Mouse (Mus musculus) limb, embryonic 10.5 days (tissue): Measurements from ENCODE around the gene Lifr. TPM values are rescaled to one million over a fixed set of nuclear protein-coding genes. Genes with fewer than 3 reads are reported as not detected.
A peak's percentile ranks its signal among the peaks of the same experiment; 100 is the strongest.

Experiments used
- DNase-seq: peaks from one replicate; pipeline ENCODE4 v3.0.0-alpha.2; 2017; ENCODE audit warnings: low spot score
- H3K27ac ChIP-seq: fragments of 300-500 bp; sonication (generic); 2 replicates; pipeline ENCODE4 v1.5.1; 2016; ENCODE audit warnings: mild to moderate bottlenecking
- H3K27me3 ChIP-seq: fragments of 300-500 bp; sonication (generic); 2 replicates; pipeline ENCODE4 v1.6.1; 2016; ENCODE audit warnings: low read depth, mild to moderate bottlenecking; ENCODE audit not compliant: poor library complexity, severe bottlenecking
- H3K36me3 ChIP-seq: fragments of 300-500 bp; sonication (generic); 2 replicates; pipeline ENCODE4 v1.6.1; 2016; ENCODE audit warnings: mild to moderate bottlenecking, moderate library complexity
- H3K4me1 ChIP-seq: fragments of 300-500 bp; sonication (generic); 2 replicates; pipeline ENCODE4 v1.6.1; 2016
- H3K4me3 ChIP-seq: fragments of 300-500 bp; sonication (generic); 2 replicates; pipeline ENCODE4 v1.5.1; 2016; ENCODE audit warnings: mild to moderate bottlenecking, moderate library complexity
- H3K9me3 ChIP-seq: fragments of 300-500 bp; sonication (generic); replicated peaks from 2 replicates; pipeline ENCODE4 v1.6.1; 2016; ENCODE audit warnings: mild to moderate bottlenecking
- WGBS: fragments of 180-500 bp; shearing (Covaris S2); methylation state at CpG from one replicate; pipeline ENCODE4 v1.1.7; 2016; 5-methylcytosine and 5-hydroxymethylcytosine counted together
- polyA plus RNA-seq: library from polyadenylated mRNA; unstranded; fragments of >200 nt; fragmentation: Nextera tagmentation; extraction: Ambion mirVana; gene quantifications from 2 replicates; pipeline ENCODE4 v1.2.1, GENCODE M21; 2016

Lifr gene
- polyA plus RNA-seq, 1 experiment from 2014 or later = 12.1 TPM

- H3K27me3 ChIP-seq = no peaks in the 10 kb centered on the region
- H3K36me3 ChIP-seq = peaks cover 3% of the 10 kb centered on the region; the same call in 1 of the 2 replicates
- DNase-seq = no peak
- no peak overlapping the region for H3K4me3 ChIP-seq
- H3K27ac ChIP-seq = no peak overlapping the region
- WGBS = 86% methylated on average over 10 of the region's 10 CpGs
- no peaks in the 10 kb centered on the region for H3K9me3 ChIP-seq
- peaks cover 4% of the 10 kb centered on the region; the same call in 1 of the 2 replicates for H3K4me1 ChIP-seq
Observed at GRCm38 (mm10) chr15:7136912-7137311, 46.5 kb downstream of the Lifr start.

GRCm38 (mm10) chr15:7137607-7138006, 47.2 kb downstream of the Lifr start:
- no peak for DNase-seq
- 84% methylated on average over 12 of the region's 12 CpGs for WGBS
- no peak overlapping the region for H3K27ac ChIP-seq
- no peak overlapping the region for H3K4me3 ChIP-seq
- no peaks in the 10 kb centered on the region for H3K9me3 ChIP-seq
- H3K27me3 ChIP-seq = no peaks in the 10 kb centered on the region
- H3K36me3 ChIP-seq = peaks cover 3% of the 10 kb centered on the region; the same call in 1 of the 2 replicates
- peaks cover 4% of the 10 kb centered on the region; the same call in 1 of the 2 replicates for H3K4me1 ChIP-seq

DNA sequence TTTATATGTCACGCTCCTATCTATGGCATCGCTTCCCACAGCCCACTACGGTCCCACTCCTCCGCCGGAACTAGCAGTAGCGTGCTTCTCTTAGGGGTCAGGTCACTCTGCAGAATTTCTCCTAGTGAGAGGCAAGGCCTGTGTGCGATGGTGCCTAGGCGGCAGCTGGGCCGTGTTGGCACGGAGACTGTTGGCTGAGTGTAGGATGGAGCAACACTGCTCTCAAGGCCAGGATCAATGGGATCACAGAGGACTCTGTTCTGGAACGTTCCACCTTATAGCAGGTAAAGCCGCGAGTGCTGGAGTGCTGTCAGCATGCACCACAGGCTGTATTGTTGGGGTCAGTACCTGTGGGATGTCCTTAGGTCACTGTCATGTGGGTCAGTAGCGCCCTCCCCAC, 48.1 kb downstream of the Lifr start:
- Histone ChIP-seq H3K4me1 (peaks cover 4% of the 10 kb centered on the region; the same call in 1 of the 2 replicates), H3K9me3 (no peaks in the 10 kb centered on the region), H3K27me3 (no peaks in the 10 kb centered on the region), H3K36me3 (no peaks in the 10 kb centered on the region), H3K27ac (no peak overlapping the region), H3K4me3 (no peak overlapping the region)
- WGBS = 96% methylated on average over 14 of the region's 14 CpGs
- DNase-seq = no peak

DNA sequence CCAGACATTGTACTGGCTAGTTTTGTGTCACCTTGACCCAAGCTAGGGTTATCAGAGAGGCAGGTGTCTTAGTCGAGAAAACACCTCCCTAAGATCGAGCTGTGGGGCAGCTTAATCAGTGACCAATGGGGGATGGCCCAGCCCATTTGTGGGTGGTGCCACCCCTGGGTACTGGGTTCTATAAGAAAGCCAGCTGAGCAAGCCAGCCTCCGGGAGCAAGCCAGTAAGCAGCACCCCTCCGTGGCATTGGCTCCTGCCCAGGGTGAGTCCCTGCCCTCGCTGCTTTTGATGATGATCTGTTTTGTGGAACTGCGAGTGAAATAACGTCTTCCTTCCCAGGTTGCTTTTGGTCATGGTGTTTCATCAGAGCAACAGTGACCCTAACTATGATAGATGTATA, 49.9 kb downstream of the Lifr start:
- DNase-seq = no peak
- no peaks in the 10 kb centered on the region for H3K36me3 ChIP-seq
- peaks cover 21% of the 10 kb centered on the region for H3K4me1 ChIP-seq
- no peak overlapping the region for H3K27ac ChIP-seq
- no peak overlapping the region for H3K4me3 ChIP-seq
- no peaks in the 10 kb centered on the region for H3K9me3 ChIP-seq
- H3K27me3 ChIP-seq = no peaks in the 10 kb centered on the region
- 89% methylated on average over 7 of the region's 7 CpGs for WGBS

DNA sequence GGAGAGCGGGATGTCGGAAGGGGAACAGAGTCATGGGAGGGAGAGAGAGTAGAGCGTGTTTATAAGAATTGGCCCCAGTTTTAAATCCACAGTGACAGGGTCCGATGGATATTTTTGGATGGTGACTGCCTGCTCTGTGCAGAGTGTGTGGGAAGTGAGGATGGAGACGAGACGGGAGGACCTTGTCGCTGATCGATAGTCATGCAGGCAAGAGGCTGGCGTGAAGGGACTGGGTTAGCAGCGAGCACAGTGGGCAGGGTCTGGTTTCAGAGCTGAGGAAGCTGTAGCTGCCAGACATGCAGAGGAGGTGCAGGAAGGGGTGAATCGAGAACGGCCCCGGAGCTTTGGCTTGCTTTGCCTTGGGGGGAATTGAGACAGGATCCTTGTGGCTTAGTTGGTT, 50.8 kb downstream of the Lifr start:
- Histone ChIP-seq H3K27ac (no peak overlapping the region), H3K36me3 (no peaks in the 10 kb centered on the region), H3K9me3 (no peaks in the 10 kb centered on the region), H3K4me1 (peaks cover 21% of the 10 kb centered on the region), H3K27me3 (no peaks in the 10 kb centered on the region), H3K4me3 (no peak overlapping the region)
- DNase-seq = no peak
- 87% methylated on average over 13 of the region's 13 CpGs for WGBS

DNA sequence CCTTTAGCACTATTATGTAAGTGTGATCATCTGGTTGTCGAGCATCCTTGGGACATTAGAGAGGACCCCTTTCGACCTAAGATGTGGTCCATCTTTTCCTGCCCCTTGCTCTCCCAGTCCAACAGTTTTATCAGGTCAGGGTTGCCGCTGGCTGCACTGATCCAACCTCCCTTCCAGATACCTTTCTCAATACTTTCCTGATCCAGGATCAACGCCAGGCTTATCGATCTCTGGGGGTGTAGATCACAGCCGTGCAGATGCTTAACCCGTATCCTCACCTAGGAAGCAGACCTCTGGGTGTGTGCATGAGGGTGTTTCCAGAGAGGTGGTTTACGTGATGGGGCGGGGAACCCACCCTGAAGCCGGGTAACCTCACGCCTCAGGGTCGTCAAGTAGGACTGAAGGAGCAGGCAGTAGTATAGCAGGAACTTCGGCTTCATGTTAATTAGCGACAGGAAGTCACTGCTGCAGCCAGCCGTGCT, 53.3 kb downstream of the Lifr start:
- Histone ChIP-seq H3K36me3 (no peaks in the 10 kb centered on the region), H3K4me1 (peaks cover 21% of the 10 kb centered on the region), H3K4me3 (no peak overlapping the region), H3K9me3 (no peaks in the 10 kb centered on the region), H3K27me3 (no peaks in the 10 kb centered on the region), H3K27ac (0 out of 2 replicates have a peak overlapping the region, but pooled peaks have one; percentile 25)
- 49% methylated on average over 15 of the region's 15 CpGs for whole genome bisulfite sequencing
- DNase-seq = no peak

- 80% methylated on average over 3 of the region's 3 CpGs for WGBS
- no peak for DNase-seq
- H3K27ac ChIP-seq = no peak overlapping the region
Observed at GRCm38 (mm10) chr15:7144542-7144941, 54.1 kb downstream of the Lifr start.

GRCm38 (mm10) chr15:7144942-7145341, 54.5 kb downstream of the Lifr start:
- Histone ChIP-seq H3K36me3 (no peaks in the 10 kb centered on the region), H3K9me3 (no peaks in the 10 kb centered on the region), H3K4me3 (no peak overlapping the region), H3K4me1 (peaks cover 21% of the 10 kb centered on the region), H3K27me3 (no peaks in the 10 kb centered on the region), H3K27ac (no peak overlapping the region)
- WGBS = 89% methylated on average over 9 of the region's 9 CpGs
- DNase-seq = no peak

More at GRCm38 (mm10) chr15:7144542-7144941, 54.1 kb downstream of the Lifr start:
- H3K36me3 ChIP-seq = no peaks in the 10 kb centered on the region
- no peak overlapping the region for H3K4me3 ChIP-seq
- H3K4me1 ChIP-seq = peaks cover 21% of the 10 kb centered on the region
- H3K27me3 ChIP-seq = no peaks in the 10 kb centered on the region
- no peaks in the 10 kb centered on the region for H3K9me3 ChIP-seq

DNA sequence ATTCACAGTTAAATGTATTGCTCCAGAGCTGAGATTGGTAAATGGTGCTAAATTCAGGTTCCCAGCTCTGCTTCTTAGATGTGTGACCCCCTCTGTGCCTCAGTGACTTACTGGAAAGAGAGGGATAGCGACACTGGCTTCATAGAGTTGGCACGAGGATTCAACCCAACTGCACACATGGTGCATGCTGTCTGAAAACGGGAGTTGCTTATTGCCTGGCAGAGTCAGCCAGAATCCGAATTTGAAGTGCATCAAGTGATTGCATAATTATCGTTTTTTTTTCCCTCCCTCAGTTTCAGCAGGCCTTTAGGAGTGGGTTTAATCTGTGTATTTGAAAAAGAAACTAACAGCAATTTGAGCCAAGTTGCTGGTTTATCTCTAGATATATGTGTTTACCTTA, 55.1 kb downstream of the Lifr start:
- H3K4me1 ChIP-seq = peaks cover 21% of the 10 kb centered on the region
- no peak overlapping the region for H3K27ac ChIP-seq
- H3K4me3 ChIP-seq = no peak overlapping the region
- no peaks in the 10 kb centered on the region for H3K9me3 ChIP-seq
- no peak for DNase-seq
- WGBS = 88% methylated on average over 5 of the region's 5 CpGs
- no peaks in the 10 kb centered on the region for H3K36me3 ChIP-seq
- no peaks in the 10 kb centered on the region for H3K27me3 ChIP-seq

DNA sequence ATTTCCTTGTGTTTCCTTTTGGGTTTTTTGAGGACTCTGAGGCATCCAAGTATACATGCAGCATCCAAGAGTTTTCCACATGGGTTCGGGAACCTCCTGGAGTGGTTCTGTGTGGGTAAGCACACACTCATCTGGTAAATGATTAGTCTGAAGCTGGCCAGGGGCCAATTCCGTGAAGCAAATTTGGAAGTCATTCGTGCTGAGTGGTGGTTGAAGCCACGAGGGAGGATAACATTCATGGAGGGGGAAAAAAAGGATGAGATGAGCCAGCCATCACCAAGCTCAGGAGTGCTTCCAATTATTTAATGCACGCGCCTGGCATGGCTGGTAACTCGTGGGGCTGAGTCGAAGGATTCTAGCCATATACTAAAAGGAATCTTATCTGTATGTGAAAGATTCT, 56.1 kb downstream of the Lifr start:
- Histone ChIP-seq H3K27me3 (no peaks in the 10 kb centered on the region), H3K36me3 (no peaks in the 10 kb centered on the region), H3K9me3 (no peaks in the 10 kb centered on the region), H3K4me3 (no peak overlapping the region), H3K4me1 (peaks cover 17% of the 10 kb centered on the region), H3K27ac (no peak overlapping the region)
- 88% methylated on average over 8 of the region's 8 CpGs for WGBS
- DNase-seq = no peak

- no peak overlapping the region for H3K27ac ChIP-seq
- no peaks in the 10 kb centered on the region for H3K9me3 ChIP-seq
- H3K4me3 ChIP-seq = no peak overlapping the region
- DNase-seq = no peak
- 95% methylated on average over 18 of the region's 18 CpGs for WGBS
- no peaks in the 10 kb centered on the region for H3K36me3 ChIP-seq
- peaks cover 8% of the 10 kb centered on the region for H3K4me1 ChIP-seq
- no peaks in the 10 kb centered on the region for H3K27me3 ChIP-seq
Observed at GRCm38 (mm10) chr15:7149796-7150195, 59.4 kb downstream of the Lifr start.

DNA sequence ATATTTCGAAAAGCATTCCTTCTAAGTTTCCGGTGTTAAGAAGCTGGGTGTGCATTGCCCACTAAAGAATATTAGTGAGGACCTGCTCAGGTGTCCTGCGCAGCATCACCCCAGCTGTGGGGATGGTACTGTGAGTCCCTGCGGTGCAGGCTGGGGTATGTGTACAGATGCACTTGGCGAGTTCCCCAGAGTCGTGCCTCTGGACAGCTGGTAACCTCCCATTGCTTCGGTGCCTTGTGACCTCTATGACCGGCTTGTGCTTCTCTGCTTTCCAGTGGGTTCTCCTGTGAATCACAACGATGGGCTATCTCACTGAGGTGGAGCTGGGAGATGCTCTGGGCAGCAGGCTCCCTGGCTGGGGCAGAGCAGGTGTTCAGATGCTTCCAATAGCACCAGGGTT, 60.2 kb downstream of the Lifr start:
- no peaks in the 10 kb centered on the region for H3K27me3 ChIP-seq
- H3K27ac ChIP-seq = no peak overlapping the region
- no peak for DNase-seq
- WGBS = 90% methylated on average over 9 of the region's 9 CpGs
- no peak overlapping the region for H3K4me3 ChIP-seq
- H3K9me3 ChIP-seq = no peaks in the 10 kb centered on the region
- peaks cover 4% of the 10 kb centered on the region for H3K4me1 ChIP-seq
- no peaks in the 10 kb centered on the region for H3K36me3 ChIP-seq

GRCm38 (mm10) chr15:7152116-7152760, 61.8 kb downstream of the Lifr start:
- no peak overlapping the region for H3K4me3 ChIP-seq
- no peak for DNase-seq

More at GRCm38 (mm10) chr15:7152116-7152760, 61.8 kb downstream of the Lifr start:
- Histone ChIP-seq H3K27ac (no peak overlapping the region), H3K36me3 (peaks cover 10% of the 10 kb centered on the region), H3K4me1 (peaks cover 4% of the 10 kb centered on the region), H3K9me3 (no peaks in the 10 kb centered on the region), H3K27me3 (no peaks in the 10 kb centered on the region)
- WGBS = 80% methylated on average over 10 of the region's 10 CpGs
